Mouse (Mus musculus) testis, adult 2 months (tissue): ENCODE results near the gene Sag.

Source experiments
- CTCF ChIP-seq: fragments of 200-500 bp; IDR thresholded peaks from 2 replicates; pipeline ENCODE4 v1.5.1; 2012; ENCODE audit warnings: low read depth, mild to moderate bottlenecking, inconsistent platforms, low read length, moderate library complexity; ENCODE audit not compliant: control insufficient read depth, insufficient read depth, insufficient replicate concordance
- POLR2A ChIP-seq: fragments of 200-500 bp; IDR thresholded peaks from 2 replicates; pipeline ENCODE4 v1.6.1; 2012; ENCODE audit warnings: low read depth, mild to moderate bottlenecking, inconsistent platforms, low read length, moderate library complexity; ENCODE audit not compliant: control insufficient read depth

- TF ChIP-seq POLR2A = no peak
- TF ChIP-seq CTCF = no peak
Measured at GRCm38 (mm10) chr1:87828926-87829580, 25.6 kb downstream of the Sag start.
